Mouse (Mus musculus) heart, adult 8-10 months (tissue): ENCODE measurements around the gene Grin2a. TPM values are rescaled to one million over a fixed set of nuclear protein-coding genes. Genes with fewer than 3 reads are reported as not detected.

ENCODE experiments used
- DNase-seq: peaks from one replicate; pipeline ENCODE4 v3.0.0; 2022; ENCODE audit warnings: low spot score
- total RNA-seq, 4 experiments: library from RNA; stranded (reverse); gene quantifications; 2 replicates each; pipeline ENCODE4 v1.2.4; 2022

The Grin2a gene
- total RNA-seq, 4 experiments from 2014 or later = 0.19 to 0.66 (median 0.38) TPM

DNA sequence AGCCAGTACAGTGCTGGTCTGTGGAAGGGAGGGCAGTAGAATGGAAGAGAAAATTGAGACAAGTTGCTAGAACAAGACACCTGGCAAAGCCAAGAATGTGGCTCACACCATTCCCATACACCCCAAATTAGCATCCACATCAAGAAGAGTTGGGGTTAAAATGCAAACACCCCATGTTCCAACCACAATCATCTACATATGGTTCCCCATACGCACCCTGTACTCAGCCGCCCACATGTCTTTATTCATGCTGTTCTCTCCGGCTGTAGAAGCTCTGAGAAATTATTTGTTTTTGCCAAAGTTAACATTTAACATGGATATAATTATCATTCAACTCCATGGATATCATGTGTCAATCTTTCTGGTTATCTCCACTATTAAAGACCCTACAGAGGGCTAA lies 22.7 kb downstream of the Grin2a start:
- DNase-seq = no peak

DNA sequence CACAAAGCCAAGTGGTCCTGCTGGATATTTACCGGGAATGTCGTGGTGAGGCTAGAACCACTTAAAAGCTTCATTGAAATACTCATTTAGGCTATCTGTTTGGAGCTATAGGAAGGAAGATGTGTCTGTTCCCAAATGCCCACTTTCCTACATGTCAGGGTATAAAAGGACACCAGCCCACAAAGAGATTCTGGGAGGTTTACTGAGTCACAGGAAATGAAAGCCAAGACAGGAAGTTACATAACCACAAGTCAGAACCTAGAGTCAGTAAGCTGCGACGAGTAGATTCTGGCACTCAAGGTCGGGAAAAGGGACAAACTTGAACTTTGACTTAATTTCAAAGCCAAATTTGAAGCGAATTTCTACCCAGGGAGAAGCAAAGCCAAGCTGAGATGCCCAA lies 30.9 kb downstream of the Grin2a start:
- no peak for DNase-seq

DNA sequence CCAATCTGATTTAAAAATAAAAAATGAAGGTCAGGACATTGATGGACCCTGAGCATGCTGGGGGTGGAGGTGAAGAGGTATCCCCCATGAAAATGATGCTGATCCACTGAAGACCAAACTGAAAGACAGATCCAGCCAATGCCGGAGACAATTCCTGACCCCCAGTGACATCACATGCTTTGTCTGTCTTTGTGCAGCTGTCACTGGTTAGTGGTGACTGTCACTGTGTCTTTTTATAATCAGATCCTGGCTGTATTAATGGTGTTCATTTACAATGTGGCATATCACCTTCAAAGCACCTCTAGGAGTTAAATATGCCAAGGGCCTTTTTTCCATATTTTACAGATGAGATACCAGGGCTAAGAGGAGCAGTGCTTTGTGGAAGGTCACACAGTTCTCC lies 32.9 kb downstream of the Grin2a start:
- DNase-seq = no peak

DNA sequence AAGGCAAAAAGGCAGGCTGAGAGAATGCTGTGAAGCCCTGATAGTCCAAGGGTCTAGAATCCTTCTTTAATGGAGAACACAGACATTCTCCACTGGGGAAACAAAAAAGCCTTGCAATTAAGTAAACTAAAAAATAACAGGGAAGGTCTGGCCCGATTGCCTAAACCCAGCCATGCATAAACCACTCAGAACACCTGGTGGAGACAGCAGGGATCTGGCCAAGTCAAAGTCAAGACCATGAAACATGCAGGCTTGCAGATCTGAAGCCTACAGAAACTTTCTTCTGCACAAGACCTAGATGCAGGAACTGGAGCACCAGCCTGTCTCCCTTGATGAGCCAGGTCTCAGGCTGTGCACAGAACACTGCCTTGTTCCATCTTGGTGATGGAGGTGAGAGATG lies 36.0 kb downstream of the Grin2a start:
- no peak for DNase-seq

DNA sequence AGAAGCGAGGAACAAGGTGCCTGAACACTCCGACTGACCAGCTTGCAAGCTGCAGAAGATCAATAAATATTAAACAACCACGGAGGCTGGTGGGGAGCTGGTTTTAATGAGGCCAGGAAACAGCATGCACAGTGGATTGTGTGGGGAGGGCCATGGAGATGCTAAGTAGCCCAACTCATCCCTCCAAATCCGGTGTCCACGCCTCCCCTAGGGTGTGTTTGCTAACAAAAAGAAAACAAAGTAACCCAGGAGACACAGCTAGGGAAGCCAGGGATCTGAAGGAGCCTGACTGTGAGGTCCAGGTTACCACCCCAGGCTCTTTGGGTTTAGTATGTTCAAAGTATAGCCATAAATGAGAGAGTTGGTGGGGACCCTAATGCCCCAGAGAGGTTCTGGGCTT lies 41.1 kb downstream of the Grin2a start:
- DNase-seq = no peak

DNA sequence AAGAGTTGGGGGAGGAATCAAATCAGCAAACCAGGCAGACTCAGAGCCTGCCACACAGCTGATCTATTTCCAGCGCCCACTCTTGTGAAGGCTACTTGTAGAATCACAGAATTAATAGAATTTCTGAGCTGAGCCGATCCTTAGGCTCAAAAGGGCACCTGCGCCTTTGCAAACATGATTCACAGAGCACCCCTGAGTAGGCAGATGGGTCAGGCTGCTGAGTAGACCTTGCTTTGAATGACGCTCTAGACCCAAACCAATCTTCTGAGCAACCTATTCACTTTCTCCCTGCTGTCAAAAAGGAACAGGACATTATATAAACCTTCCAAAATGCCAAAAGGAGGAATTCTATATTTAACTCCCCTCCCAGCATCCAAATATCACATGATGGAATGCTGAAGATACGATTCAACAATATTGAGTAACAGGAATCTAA lies 41.9 kb downstream of the Grin2a start:
- DNase-seq = no peak

DNA sequence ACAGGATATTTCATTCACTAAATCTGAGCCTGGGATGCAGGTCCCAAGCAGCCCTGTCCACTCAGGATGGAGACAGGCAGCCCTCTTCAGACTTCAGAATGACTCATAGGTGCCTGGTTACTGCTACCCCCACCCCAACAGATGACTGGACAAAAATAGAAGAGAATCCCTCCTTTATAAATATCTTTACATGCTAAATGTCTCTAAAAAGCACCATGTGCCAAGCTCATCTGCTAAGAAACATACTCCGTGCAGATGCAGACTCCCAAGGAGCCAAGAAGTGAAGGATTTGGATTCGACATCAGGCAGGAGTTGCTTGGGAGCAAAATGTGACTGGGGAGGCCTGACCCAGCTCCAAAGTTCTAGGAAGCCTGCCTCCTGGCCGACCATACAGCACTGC lies 46.1 kb downstream of the Grin2a start:
- no peak for DNase-seq

DNA sequence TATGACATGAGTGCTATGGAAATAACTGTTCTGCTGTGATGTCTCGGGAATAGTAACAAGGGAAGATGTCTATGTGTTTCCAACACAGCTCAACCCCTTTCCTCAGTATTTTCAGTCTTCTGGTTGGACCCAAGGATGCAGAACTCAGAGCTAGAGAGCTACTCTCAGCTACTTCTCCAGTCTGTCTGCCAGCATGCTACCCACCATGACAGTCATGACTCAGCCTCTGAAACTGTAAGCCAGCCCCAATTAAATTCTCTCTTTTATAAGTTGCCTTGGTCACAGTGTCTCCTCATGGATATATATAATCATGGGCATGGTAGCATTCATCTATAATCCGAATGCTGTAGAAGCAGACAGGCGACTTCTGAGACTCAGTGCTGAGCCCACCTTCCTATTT lies 47.9 kb downstream of the Grin2a start:
- no peak for DNase-seq

DNA sequence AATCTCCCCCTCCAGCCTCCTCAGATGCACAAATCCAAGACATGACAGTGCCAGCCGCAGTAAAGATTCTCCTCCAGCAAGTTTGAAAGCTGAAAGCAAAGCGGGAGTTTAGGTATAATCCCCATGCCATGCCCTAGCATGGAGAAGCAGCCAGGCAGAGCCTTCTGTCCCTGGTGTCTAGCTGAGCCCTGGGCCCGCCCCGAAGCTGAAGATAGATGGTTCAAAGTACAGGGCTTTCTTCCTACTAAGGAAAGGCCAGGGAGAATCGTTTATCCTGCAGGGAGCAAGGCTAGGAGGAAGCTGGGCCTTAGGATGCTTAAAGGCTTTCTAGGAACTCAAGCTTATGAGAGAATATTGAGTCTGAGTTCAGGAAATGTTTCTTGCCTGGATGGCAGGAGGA lies 50.5 kb downstream of the Grin2a start:
- DNase-seq = no peak

DNA sequence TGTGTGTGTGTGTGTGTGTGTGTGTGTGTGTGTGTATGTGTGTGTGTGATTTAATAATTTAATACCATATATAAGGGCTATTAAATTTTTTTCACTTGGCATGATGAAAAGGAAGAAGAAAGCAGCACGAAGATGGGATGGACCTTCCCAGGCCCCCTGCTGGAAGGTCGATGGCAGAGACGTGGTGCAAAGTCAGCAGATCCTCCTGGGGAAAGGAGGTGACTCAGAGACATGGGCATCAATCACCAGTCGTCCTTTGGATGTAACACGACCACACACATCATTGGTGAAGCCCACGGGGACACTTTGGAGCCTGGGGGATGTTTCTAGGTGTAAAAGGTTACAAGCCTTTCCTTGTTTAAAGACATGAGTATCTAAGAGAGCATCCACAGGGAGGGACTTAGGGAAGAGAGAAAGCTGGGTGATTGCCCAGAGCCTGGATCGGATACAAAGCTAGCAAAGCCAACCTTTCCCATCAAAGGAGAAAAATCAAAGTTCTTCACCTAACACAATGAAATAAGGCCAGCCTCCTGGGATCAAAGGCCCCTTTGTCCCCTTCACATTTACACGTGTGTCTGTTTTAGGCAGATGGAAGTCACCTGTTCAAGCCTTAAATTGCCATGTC lies 53.9 kb downstream of the Grin2a start:
- DNase-seq = no peak

DNA sequence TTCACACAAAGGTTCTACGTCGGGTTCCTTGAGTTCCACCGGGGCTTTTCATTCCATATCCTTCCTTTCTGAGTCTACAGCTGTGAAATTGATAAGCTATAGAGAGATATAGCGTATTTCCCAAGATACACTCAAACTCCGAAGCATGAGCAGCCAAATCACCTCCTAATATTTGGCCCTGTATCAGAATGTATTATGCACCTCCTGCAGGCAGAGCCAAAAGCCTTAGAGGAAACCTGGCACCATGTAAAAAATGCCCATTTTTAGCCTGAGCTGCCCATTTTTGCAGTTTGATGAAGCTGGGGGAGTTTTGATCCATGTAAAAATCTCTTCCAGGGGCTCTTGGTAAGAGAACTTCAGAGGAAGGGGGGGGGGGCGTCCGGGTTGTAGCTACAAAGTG lies 54.6 kb downstream of the Grin2a start:
- DNase-seq = no peak

DNA sequence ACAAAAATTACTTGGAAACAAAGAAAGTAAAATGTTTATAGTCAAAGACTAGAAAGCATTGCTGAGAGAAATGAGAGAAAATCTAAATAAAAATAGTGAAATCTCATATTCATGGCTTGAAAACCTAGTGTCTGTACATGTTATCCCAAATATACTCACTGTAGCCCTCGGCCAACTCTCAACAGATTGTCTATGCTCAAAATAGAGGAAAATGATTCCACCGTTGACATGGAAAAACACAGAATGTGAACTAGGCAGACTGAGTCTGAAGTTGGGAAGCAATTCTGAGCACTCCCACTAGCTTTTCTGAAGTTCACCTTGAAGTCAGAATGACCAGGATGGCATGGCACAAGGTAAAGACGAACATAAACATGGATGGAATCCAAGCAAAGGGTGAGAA lies 84.7 kb downstream of the Grin2a start:
- DNase-seq = no peak

DNA sequence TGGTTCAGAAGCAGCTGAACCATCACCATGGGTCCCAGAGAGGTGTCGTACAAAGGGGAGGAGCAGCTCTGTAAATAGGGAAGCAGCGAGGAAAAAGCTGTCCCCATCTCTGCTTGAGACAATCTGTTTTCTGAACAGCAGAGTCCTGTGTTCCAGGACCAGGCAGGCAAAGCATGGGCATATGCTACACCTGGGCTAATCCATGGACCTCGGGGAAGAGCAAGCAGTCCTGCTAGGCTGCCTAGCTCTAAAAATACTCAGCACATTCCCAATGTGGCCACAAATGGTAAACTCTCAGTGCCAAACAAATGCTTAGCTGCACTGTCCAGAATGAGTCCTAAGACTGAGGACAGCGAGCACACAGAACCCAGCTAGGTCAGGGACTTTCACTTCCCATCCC lies 86.1 kb downstream of the Grin2a start:
- DNase-seq = no peak

DNA sequence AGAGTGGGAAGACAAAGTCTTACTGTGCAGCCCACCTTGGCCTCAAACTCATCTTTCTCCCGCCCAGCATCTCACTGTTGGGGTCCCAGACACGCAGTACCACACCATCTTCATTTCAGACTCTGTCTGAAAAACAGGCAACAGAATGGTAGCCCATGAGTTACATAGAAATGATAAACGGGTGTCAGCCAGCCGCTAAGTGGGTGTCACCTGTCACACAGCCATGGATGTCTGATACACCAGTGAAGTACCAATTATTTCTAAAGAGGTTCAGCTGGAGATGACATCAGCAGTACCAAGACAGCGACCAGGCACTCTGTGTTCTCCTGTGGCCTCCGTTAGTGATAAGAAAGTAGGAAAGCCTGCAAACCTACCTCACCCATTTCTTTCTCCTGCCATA lies 90.9 kb downstream of the Grin2a start:
- no peak for DNase-seq

DNA sequence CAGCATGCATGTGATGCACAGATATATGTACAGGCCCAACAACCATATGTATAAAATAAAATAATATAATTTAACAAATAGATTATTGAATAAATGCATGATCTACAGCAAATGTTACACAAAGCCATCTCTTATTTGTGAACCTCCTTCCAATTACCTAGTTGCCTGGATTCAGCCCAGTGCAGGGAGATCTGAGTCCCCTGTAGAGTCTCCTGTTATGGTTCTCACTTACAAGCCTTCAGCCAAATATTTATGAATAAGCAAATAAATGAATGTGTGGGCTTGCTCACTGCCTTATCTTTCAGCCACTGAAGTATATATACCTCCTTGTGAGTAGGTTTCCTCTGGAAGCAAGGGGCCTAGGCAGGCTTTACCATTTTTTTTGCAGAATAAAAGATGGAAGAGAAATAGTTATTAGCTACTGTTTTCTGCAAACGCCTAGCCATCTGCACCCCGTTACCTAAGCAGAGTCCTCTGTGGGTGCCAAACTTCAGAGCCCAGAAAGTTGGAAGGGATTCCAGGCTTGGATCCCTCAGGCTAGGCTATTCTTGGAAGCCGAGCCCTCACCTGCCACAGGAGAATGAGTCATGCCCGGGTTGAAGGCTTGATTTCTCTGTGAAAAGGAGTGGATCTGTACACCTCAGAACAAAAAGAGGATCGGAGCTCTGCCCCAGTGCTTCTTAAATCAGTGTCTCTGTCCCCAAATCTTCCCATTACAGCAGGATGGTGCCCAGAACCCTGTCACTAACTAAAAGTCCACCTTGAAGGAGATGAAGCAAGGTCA lies 92.5 kb downstream of the Grin2a start:
- no peak for DNase-seq

DNA sequence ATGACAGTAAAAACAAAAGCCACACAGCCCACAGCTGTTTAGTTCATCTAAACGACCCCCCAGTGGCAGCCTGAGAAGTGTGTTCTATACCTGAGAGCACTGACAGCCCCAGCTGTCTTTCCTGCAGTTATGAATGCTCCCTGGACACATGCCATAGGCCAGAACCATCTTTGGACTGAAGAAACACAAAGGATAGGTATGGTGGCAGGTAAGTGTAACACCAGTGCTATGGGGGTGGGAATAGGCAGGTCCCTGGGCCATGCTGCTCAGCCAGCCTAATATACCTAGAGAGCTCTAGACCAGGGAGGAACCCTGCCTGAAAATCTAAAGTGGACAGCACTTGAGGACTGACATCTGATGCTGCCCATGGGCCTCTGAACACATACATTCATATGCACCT lies 93.9 kb downstream of the Grin2a start:
- DNase-seq = no peak

DNA sequence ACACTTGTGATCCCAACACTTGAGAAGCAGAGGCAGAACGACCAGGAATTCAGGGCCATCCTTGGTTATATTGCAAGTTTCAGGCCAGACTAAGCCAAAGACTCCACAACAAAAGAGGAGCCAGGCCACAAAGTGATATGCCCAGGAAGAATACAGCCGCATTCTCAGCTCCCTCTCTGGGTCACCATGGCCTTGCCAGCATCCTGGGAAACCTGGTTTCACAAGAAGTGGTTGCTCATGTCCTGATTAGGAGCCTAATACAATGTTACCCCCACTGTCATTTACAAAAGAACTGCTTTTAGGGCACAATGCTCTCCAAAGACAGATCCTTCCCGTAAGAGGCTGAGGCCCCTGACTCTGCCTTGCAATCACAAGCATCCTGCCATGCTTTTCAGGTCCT lies 94.4 kb downstream of the Grin2a start:
- DNase-seq = no peak

DNA sequence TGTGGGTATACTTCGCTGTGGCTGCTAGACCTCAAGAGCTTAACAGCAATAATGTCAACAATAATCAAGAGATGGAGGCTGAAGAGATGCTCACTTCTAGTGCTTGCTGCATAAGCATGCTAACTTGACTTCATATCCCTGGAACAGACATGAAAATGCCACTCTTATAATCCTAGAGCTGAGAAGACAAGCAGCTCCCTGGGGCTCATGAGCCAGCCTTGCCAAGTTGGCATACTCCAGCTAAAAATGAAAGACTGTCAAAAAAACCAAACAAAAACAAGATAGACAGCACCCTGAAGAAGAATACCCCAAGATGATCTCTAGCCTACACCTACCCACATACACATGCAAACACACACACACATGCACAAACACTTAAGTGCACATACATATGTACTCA lies 95.2 kb downstream of the Grin2a start:
- DNase-seq = no peak

DNA sequence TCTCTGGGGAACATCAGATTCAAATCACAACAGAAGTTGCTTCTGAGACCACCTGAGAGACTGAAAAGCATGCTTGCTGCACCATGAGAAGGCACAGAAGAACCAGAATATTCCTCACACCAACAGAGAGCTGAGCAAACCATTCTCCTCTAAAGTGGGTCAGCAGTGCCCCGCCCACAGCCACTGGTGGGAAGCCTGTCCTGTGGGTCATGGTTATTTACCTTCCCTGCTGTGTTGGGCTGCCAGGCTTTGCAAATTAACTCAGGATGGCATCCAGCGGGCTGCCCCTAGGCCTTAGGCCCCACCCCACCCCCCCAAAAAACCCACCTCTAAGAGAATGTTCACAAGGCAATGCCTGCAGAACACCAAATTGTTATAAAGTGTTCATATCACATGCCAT lies 96.2 kb downstream of the Grin2a start:
- DNase-seq = no peak

DNA sequence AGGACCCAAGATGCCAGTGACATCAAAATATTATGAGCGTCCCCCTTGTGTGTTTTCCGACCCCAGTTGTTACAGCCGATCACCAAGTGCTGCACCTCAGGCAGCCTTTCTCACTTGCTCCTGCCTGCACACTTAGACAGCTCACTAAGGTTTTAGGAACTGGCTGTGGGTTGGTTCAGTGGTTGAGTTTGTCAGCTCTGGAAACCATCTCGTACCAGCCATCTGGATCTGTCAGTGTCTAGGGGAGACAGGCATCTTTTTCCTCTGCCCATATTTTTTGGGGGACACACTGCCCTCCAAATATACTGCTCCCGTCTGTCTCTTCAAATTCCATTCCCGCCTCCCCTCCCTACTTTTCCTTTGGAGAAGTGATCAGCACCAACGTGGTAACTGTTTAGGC lies 99.8 kb downstream of the Grin2a start:
- DNase-seq = no peak

DNA sequence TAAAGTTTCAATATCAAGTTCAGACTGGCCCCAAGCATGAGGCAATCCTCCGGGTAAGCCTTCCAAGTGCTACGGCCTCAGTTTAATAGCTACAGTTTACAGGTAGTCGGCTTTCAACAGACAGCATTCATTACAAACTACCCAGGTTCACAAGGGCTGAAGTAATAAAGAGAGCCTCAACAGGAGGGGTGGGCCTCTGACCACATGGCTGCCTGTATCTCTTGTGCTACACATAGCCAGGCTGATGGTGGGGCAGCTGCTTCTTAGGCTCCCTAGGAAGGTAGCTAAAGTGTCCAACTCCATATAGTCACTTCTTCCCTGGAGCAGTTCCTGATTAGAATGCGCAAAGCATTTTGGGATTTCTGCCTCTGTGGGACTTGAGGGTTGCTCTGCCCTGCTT lies 109.2 kb downstream of the Grin2a start:
- no peak for DNase-seq

DNA sequence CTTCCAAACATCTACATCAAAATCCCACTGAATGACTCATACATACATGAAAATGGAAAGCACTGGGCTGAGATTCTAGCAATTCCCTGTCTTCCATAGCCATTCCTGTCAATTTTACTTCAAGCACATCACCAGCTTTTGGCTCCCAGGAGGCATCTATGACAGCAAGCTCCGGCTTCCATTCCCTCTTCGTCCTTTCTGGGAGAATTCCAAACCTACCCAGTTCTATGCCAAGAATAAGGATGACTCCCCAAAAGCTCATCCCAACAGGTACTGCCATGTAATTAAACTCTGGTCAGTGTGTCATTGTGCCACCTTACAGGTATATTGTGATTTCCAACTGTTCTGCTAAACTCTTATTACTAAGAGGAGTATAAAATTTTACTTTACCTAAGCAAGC lies 111.2 kb downstream of the Grin2a start:
- DNase-seq = no peak

DNA sequence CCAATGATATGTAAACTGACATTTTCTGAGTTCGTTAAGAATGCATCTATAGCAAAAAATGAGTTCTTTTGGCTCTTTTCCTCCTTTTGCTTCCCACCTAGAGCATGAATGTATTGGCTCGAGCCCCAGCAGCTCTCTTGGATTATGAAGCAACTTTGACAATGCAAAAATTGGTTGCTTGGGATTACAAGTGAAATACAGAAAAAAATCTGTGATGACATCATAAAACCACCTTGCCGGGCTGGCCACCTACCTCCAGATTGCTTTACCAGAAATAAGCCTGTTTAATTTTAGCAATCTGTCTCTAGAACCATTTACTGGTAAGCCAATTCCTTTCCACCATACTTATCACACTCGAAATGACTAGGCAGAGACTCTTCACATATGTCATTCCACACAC lies 112.9 kb downstream of the Grin2a start:
- DNase-seq = no peak

DNA sequence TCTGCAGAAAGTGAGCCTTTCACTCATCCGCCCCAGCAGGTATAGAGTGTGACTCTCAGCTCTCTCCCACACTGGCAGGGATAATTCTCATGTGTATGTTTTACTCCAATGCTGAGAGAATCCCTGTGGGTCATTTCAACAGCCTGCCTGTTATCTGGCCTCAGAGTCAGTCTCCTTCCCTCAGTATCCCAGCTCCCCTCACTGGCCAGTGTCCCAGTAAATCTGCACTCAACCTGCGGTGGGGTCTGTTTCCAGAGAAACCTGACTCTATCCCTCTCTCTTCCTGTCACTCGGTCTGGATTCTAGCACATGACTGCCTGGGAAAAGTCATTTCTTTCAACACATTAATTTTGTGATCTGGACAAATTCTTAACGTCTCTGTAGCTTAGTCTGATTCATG lies 122.4 kb downstream of the Grin2a start:
- DNase-seq = no peak
